ENCODE assay signal across 1 mouse cellular context in the genomic region with DNA sequence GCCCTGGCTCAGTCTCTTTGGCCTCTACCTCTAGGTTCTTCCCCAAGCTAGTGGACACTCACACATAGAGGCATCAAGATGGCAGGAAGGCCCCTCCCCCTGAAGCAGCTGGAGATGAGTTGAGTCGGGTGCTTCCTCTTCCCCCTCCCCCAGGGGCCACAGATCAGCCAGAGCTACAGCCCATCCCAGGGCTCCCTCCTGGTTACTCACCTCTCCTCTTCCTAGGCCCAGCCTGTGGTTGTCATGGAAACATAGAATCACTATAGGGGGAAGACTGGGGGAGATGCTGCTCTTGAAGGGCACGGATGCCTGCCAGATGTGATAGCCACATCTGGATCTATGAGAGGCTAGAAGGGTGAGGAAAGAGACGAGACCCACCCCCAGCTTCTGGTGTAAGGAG.
TF ChIP-seq lines count a peak whose summit lies in the region.

No protein-coding gene starts in this region.

TF ChIP-seq in CH12.LX, 34 proteins besides CTCF, POLR2A, EP300 and RAD21 (continued from another document):
- TF ChIP-seq ELF1 (IDR thresholded peaks at IDR 0.05; ENCODE audit: low read depth, low read length) (no peak), IRF4 (IDR thresholded peaks at IDR 0.05; ENCODE audit: low read depth, low read length) (no peak), CHD1 (IDR thresholded peaks at IDR 0.05; ENCODE audit: low read depth, low read length) (no peak), ZNF384 (IDR thresholded peaks at IDR 0.05; ENCODE audit: low read depth, low read length) (no peak), BHLHE40 (IDR thresholded peaks at IDR 0.05; ENCODE audit: low read depth, low read length) (no peak), SIN3A (IDR thresholded peaks at IDR 0.05; ENCODE audit: low read length) (no peak), KAT2A (IDR thresholded peaks at IDR 0.05; ENCODE audit: insufficient replicate concordance, low read length) (no peak), ZC3H11A (IDR thresholded peaks at IDR 0.05; ENCODE audit: low read depth, low read length) (no peak)
